Mouse (Mus musculus): ENCODE measurements around the gene Lhx6.
"Not testable (repeated sequence)": the region's sequence is repeated elsewhere in the genome, so short reads cannot be mapped to it uniquely, and the experiment has no call there.

Lhx6 gene

GRCm38 (mm10) chr2:36104956-36105741, at the start of gene Lhx6:
Lhx6 (minus strand) TSS chr2:36105408.
- DNase-seq: no peak

- not testable (repeated sequence) for DNase-seq
Observed at GRCm38 (mm10) chr2:36152401-36152800, 47.2 kb upstream of the Lhx6 start.

GRCm38 (mm10) chr2:36148876-36149365, 43.7 kb upstream of the Lhx6 start:
- no peak for DNase-seq

DNA sequence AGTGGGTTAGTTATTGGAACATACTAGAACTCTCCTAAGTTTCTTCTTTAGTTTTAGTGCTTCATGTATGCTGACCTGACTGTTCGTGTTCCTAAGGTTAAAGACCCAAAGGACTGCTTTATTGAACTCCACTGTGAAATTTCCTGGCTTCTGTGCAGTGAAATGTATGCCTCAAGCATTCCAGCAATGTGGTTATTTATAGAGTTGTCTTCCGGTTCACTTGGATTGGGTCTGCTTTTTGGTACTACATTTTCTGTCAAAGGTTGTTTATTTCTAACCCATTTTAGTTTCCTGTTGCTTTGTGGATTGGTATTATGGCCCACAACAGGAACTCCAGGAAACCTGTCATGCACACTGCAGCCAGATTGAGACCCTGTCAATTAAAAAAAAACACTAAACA, 33.9 kb upstream of the Lhx6 start:
- DNase-seq: no peak

GRCm38 (mm10) chr2:36136300-36136941, 31.2 kb upstream of the Lhx6 start, which contains the start of the genes Mrrf and Rbm18:
Mrrf (plus strand) TSS chr2:36136389.
Rbm18 (minus strand) TSS chr2:36136773.
- peak; percentile 89 to 94 for DNase-seq

GRCm38 (mm10) chr2:36135887-36136286, 30.7 kb upstream of the Lhx6 start:
- no peak for DNase-seq

DNA sequence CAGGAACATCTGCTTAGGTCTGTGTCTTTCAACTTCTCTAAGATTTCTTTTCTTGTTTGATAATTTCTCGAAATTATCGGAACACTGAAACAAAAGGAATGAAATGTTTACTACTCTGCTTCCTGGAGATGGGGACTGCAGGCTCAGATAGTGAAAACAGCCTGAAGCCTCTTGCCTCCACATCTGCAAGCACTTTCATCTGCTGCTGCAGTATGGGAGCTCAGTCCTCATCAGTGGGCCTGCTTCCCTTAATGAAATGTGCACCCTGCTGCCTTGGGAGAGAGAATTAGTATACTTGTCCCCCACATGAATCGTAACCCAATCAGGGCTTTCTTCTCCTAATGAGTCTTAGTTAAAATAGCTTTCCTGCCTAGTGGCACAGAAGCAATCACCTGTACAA, 23.8 kb upstream of the Lhx6 start:
- no peak for DNase-seq

- no peak for DNase-seq
Observed at GRCm38 (mm10) chr2:36127973-36128372, 22.8 kb upstream of the Lhx6 start.

- no peak for DNase-seq
Observed at GRCm38 (mm10) chr2:36126795-36127429, 21.7 kb upstream of the Lhx6 start.

DNA sequence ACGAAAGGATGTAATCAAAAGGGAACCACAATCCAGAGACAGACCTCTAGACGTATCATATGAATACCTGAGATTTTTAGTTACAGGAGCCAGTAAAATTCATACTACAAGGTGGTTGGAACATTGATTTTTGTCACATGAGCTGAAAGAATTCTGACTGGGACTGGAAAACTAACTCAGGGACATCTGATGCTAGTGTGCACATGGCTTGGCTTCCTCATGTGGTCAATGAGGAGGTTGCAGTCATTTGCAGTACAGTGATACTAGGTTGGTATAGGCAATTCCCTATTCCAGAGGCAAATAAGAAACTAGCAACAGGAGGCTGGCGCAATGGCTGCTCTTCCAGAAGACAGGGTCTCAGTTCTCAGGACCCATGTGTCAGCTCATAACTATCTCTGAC, 7.4 kb upstream of the Lhx6 start:
- no peak for DNase-seq

- DNase-seq: no peak
Observed at GRCm38 (mm10) chr2:36108615-36109014, 3.4 kb upstream of the Lhx6 start.

GRCm38 (mm10) chr2:36104436-36104955, 712 bp downstream of the Lhx6 start:
- no peak for DNase-seq

- DNase-seq: no peak
Observed at GRCm38 (mm10) chr2:36103555-36104367, 1.4 kb downstream of the Lhx6 start.

- no peak for DNase-seq
Observed at GRCm38 (mm10) chr2:36103069-36103554, 2.1 kb downstream of the Lhx6 start.

- DNase-seq: no peak
Observed at GRCm38 (mm10) chr2:36102559-36102946, 2.7 kb downstream of the Lhx6 start.

- no peak for DNase-seq
Observed at GRCm38 (mm10) chr2:36101866-36102558, 3.2 kb downstream of the Lhx6 start.

DNA sequence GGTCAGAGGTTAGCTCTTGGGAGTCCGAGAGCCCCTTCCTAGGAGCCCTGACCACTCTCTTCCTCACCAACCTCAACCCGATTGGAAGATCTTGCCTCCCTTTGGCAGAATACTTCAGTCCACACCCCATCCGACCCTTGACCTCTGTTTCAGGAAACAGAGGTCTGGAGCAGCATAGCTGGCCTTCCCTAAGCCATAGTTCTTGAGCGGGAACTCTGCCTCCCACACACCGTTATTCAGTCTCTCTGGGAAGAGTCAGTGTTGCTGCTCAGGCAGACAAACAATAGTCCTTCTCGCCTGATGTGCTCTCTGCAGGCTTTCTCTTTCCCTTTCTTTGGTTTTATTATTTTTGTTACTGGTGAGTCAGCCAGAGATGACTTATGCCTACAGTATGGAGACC, 5.5 kb downstream of the Lhx6 start:
- DNase-seq: no peak

DNA sequence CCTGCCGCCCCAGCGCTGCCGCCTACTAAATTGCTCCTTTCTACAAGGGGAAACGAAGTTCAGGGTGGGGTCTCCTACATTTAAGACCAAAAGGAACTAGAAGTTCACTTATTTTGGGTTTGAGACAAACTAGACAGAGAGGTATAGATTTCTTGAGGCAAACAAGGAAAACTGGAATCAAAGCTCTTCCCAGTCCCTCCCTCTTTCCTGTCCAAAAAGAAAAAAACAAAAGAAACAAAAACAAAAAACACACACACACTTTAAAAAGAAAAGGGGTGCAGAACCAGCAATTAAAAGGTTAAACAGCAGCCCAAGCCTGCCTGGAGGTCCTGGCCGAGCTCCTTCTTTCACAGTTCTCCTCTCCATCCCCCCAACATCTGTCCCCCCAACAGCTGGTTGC, 7.2 kb downstream of the Lhx6 start:
- DNase-seq: no peak

- no peak for DNase-seq
Observed at GRCm38 (mm10) chr2:36097129-36097815, 7.9 kb downstream of the Lhx6 start.

DNA sequence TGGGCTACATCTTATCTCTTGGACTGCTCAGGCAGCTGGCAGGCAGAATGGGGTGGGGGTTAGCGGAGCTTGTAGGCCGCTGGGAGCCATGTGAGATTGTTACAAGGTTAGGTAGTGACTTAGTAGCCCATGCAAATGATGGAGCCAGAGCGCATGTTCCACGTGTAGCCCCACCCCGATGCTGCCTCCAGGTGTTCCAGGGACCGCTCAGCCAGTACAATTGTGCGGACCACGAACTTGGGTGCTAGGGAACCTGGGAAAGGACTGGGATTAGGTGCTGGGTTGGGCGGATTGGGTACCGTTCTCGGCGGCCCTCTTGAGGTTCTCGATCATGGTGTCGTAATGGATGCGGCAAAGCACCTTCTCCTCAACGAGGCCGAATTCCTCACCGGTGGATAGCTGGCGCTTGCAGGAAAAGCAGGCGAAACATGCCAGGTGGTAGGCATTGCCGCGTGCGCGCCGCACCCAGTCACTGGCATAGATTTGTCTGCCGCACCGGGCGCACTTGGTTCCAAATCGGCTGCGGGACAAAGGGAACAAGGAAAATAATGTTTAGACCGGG, 11.2 kb downstream of the Lhx6 start:
- no peak for DNase-seq

GRCm38 (mm10) chr2:36093301-36093700, 11.9 kb downstream of the Lhx6 start:
- DNase-seq: no peak

All from kidney, adult 8-10 months (tissue).